Mouse (Mus musculus) E14TG2a.4 (cell line): ENCODE results near the gene Zfp672.

Experiments used
- CTCF ChIP-seq: conservative IDR thresholded peaks from 2 replicates; pipeline ENCODE4 v1.5.1; 2014; ENCODE audit warnings: low read length
- NANOG ChIP-seq: IDR thresholded peaks from 2 replicates; pipeline ENCODE4 v1.6.1; 2014; ENCODE audit warnings: borderline replicate concordance, low read length, mixed read lengths
- POU5F1 ChIP-seq: IDR thresholded peaks from 2 replicates; pipeline ENCODE4 v1.6.1; 2014; ENCODE audit warnings: low read length, borderline replicate concordance

GRCm38 (mm10) chr11:58324614-58325229 is 5.4 kb downstream of the Zfp672 start:
- TF ChIP-seq CTCF (no peak), POU5F1 (no peak), NANOG (no peak)
